Mouse (Mus musculus): ENCODE data around the gene Phf20. TPM values are rescaled to one million over a fixed set of nuclear protein-coding genes. Genes with fewer than 3 reads are reported as not detected.
A peak's percentile ranks its signal among the peaks of the same experiment; 100 is the strongest.
"Not testable (repeated sequence)": the region's sequence is repeated elsewhere in the genome, so short reads cannot be mapped to it uniquely, and the experiment has no call there.

The Phf20 gene
- polyA plus RNA-seq (2012; rRNA removed), result 13.2 and 15.4 TPM in 2 replicates

DNA sequence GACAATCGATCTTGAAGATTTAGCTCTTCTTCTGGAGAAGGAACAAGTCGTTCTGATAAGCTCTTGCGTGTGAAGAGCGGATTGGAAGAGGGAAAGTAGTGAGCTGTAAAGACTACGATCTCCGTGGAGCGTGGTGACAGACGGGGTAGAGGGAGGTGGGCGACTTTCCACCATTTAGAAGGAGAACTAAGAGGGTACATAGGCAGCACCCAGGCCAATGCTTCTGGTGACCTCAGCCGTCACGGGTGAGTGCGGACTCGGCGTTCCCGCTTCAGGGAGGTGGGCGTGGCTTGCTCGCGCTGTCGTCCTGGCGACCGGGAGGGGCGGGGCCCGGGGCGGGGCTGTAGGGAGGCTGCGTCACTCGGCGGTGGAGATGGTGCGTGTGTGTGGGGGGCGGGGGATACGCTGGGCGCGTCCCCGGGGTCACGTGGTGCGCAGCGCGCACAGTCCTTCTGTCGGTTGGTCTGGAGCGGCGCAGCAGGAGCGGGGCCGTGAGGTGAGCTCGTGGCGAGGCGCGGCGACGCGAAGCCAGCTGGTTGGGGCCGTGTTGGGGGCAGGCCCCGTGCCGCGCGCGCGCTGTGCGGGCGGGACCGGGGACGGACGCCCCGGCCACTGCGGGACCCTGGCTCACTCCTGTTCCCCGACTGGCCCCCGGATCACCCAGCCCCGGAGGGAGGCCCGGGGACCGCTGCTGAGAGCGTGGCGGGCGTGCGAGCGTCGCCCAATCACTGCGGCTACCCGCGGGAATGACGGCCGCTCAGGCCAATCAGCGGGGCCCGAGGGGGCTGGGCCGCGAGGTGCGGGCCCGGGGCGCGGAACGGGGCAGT, at the start of gene Phf20:
TSS of gene Phf20 (plus strand) at position 165 of the 827 bp plus-strand sequence.
- DNase-seq (ENCODE audit: low spot score), result peak; percentile 91

DNA sequence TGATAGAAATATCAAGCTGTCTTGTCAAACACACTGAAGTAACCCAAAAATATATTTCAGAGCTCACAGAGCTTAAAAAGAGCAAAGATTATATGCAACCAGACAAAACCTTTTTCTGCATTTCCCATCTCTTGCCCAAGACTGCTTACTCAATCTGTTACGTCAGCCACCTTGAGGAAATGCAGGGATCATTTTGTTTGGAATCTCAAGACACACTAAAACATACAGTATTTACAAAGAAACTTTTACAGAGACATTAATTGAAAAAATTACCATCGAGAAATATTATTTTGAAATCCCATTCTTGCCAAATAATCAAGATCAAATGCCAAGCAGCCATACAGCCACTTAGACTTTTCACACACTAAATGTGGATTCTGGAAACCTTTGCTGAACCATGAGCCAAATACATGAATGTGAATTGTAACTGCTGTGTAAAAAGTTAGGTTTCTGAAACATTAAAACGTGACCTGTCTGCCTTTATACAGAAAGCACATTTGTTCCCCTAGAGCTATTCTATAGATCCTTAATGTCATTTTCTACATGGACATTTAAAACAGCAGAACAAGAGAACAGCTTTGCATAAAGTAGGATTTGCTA, 48.9 kb upstream of the Phf20 start:
- no peak for DNase-seq (ENCODE audit: low spot score)

DNA sequence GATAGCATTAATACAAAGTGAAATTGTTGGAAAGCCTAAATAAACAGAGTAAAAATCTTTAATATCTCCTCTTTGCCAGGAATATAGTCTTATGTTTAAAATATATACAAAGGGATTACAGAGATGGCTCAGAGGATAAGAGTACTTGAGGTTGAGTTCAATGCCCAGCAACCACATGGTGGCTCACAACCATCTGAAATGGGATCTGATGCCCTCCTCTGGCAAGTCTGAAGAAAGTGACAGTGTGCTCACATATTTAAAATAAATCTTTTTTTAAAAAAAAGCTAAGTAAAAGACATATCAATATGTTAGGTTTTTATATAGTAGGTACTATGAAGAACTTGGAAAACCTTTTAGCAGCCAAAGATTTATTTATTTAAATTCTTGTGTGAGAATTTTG, 44.7 kb upstream of the Phf20 start:
- DNase-seq (ENCODE audit: low spot score), result no peak

DNA sequence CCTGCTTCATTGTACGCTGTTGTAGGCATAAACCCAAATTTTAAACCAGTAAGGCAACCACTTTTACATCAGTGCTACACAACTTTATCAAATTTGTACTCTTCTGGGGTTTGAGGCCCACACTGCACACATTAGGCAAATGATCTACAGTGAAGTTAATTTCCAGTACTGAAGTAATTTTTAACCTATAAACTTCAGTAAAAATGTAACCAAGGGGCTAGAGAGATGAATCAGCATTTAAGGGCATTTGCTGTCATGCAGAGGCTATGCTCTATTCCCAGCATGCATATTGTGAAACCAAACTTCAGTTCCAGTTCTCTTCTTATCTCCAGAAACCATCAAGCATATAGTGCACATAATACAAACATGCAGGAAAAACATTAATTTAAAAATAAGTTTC, 30.8 kb upstream of the Phf20 start:
- DNase-seq (ENCODE audit: low spot score), result no peak

DNA sequence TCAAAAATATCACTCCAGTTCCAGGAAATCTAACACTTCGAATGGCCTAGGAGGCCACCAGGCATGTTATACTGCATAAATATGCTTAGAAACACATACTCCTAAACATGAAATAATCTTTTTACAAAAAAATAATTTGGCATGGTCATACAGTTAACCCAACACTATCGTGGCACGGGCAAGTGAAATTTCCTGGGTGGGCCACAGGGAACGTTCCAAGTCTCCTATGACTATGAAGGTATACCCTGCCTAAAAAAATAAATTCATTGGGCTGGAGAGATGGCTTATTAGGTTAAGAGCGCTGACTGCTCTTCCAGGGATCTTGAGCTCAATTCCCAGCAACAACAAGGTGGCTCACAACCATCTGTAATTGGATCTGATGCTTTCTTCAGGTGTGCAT, 29.7 kb upstream of the Phf20 start:
- DNase-seq (ENCODE audit: low spot score), result no peak

DNA sequence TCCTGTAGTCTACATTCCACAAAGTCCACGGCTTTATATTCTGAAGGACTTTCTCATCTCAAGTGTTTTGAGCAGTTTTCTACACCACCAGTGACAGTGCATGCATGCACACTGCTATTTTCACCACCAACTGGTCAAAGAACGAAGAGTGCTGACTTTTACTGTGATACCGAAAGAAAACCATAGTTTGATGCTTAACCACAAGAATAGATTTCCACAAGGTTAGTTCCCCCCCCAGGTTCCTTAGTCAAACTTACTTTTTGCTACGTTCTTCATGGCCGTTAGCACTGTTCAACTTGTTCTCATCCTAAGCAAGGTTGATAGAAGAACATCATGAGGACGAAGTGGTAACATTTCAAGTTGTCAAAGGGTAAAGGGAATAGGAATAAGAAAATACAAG, 19.2 kb upstream of the Phf20 start:
- DNase-seq (ENCODE audit: low spot score), result no peak

DNA sequence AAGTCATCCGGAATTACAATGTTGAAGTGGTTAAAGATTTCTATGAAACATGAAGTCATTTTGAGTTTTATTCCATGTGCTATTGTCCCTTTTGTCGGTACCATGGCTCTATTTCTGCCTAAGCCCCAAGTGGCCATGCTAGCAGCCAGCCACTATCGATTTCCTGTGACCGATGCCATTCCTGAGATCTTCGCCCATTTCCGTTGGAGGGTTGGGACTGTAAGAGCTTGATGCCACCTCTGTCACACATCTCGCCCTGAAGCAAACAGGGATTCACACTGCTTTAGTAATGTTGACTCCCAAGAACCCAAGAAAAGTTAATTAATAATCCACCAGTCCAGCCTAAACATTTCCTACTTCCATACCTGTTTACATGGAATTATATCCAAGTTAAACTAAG, 18.6 kb upstream of the Phf20 start:
- no peak for DNase-seq (ENCODE audit: low spot score)

DNA sequence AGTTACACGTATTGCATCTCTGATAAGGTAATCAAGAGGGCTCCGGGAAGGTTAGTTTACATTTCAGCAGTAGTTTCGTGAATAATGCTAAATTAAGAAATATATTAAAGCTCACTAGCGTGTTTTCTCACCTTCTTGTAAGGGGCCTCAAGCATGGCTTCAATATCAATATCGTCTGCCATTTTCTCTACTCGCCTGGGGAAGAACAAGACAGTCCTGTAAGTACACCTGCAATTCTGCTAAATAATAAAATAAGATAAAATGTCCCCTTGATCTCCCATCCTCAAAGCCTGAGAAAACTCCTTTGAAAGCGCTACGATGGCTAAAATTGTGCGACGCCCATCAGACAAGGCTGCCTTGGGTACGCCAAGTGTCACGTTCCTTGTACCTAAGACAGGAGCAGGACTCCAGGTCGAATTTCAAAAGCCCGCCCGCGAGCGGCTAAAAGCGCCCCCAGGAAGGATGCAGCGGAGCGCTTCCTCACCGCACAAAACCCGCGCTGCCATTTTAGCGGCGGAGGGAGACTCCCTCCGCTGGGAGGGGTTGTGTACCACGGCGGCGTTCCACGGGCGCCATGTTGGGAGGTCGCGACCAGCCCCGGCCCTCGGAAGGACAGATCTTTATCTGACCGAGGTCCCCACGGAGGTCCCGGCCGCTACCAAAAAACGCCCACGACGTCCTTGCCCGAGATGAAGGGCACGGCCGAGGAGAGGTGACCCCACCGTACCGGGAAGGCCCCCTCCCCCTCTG, 17.0 kb upstream of the Phf20 start:
- peak; percentile 74 for DNase-seq (ENCODE audit: low spot score)

DNA sequence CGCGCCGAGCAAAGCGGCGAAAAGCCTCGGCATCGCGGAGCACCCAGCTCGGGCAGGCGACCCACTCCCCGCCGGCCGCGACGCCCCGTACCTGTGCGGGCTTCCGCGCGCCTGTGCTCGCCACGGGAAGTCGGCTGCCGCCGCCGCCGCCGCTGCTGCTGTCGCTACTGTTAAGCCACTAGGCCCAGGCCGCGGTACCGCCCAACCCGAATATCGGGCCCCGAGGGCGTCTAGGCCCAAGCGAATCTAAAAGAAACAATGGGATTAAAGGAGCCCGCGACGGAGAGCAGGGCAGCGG, 16.5 kb upstream of the Phf20 start:
- DNase-seq (ENCODE audit: low spot score), result no peak

DNA sequence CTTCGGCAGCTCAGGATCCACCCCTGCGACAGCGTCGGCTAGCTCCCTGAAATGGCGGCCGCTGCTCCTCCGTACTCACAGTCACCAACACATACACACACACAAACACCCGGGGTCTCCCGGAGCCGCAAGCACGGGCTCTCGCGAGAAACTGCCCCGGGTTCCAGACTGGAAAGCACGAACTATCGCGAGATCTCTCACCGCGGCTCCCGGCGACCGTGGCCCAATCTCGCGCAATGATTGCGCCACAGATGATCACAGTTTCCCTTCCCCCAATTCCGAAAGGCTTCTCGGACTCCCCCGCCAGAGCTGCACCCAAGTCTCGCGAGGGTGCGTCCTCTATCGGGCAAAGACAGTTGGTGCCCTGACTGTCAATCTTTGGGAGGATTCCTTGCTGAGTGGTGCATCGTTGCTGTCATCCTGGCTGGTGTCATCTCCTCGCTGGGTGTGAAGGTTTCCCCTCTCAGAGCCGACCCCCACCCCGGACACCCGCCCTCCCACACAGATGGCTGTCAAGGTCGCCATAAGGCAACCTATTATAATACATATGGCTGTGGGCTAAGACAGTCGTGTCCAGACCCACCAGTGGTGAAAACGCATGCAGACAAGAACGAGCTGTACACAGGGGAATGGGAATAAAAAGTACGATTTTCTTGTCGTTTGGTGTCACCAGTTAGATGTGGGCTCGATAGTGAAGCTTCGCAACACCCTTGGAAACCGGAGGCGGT, 16.0 kb upstream of the Phf20 start, which contains the start of gene Rbm39:
TSS of gene Rbm39 (minus strand) at position 145 of the 728 bp plus-strand sequence.
- DNase-seq (ENCODE audit: low spot score), result peak; percentile 100

DNA sequence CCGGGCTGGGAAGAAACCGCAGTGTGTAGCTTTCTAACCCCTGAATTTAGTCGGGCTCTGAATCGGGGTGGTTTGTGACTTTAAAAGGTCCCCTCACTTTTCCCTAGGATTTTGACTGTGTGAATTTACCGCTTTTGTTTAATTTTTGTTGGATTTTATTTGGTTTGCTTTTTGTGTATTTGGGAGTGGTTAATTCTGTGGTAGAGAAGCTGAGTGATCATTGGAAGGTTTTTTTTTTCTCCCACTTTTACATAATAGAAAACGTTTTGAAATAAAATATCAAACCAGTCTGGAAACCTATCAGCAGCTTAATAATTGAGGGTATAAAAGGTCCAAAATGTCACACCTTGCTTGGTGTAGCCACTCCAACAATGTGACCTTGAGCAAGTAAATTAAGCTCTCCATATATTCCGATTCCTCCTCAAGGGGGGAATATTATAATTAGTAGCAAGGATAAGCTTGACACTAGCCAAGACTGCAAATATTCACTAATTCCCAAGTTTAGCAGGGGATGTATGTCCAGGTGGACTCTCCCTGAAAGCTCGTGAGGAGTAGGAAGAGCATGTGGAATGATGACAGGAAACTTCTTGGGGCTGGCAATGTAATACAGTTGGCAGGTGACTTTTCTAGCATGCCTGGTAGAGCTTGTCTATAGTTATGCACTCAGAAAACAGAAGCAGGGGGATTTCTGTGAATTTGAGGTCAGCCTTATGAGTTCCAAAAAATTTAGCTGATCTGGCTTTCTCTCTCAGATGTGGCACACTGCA, 15.3 kb upstream of the Phf20 start:
- no peak for DNase-seq (ENCODE audit: low spot score)

DNA sequence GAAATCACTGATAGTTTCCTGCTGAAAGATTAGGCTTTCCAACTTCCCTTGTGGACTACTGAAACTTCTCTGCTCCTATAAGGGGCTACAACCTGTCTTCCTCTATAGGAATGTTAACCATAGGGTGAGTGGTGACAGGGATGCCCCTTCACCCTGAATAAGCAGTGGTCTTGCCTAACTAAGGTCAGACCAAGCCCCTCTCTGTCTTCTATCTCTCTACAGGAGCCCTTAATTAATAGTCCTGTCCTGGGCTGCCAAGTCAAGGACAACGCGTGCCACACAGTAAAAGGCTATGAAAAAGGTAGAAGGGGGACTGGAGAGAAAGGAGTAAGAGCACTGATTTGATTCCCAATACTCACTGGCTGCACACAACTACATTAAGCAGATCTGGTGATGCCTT, 14.7 kb upstream of the Phf20 start:
- DNase-seq (ENCODE audit: low spot score), result no peak

DNA sequence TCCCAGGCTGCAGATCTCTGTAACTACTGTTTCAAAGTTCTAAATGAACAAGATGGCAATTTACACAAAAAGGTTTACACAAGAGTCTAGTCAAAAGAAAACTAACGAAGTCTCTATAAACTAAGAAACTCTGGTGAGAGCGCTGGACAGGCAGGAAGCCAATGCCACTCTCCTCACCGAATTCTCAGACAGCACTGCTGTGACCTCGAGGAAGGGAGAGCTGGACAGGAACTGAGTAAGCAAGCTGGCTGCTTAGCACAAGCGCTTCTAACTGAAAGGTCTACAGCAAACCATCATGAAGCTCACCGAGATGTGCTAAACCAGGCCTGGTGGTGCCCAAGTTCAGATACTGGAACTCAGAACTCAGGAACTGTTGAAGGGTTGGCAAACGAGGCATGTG, 7.0 kb upstream of the Phf20 start:
- not testable (repeated sequence) for DNase-seq (ENCODE audit: low spot score)

DNA sequence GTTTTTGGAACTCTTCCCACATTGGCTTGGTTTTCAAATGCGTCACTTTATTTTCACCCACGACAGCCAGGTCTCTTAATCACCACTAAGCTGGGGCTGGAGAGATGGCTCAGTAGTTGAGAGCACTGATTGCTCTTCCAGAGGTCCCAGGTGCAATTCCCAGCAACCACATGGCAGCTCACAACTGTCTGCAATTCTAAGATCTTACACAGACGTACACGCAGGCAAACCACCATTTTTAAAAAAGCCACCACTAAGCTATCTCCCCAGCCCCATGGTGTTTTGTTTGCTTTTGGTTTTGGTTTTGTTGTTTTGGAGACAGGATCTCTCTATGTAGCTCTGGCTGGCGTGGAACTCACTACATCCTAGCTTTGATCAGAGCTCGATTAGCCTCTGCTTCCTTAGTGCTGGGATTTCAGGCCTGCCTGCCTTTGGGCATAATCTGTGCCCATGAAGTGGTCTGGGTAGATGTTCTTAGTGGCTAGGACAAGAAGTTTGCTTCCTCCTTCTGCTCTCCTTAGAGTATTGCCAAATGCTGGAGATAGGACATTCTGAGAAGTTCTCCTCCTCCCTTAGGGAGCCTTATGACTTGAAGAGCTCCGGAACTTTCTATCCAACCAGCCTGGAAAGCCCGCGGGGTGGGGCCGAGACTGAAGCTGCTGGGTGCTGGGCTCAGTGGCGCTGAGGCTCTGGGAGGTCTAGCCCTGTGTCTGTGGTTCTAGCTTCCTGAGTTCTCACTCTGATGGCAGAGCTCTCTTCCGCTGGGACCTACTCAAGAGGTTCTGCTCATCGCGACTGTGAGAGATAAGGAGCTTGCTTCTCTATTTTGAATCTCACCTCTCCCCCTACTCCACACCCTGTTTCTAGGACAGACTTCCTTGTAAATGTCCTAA, 6.0 kb upstream of the Phf20 start:
- DNase-seq (ENCODE audit: low spot score), result no peak

DNA sequence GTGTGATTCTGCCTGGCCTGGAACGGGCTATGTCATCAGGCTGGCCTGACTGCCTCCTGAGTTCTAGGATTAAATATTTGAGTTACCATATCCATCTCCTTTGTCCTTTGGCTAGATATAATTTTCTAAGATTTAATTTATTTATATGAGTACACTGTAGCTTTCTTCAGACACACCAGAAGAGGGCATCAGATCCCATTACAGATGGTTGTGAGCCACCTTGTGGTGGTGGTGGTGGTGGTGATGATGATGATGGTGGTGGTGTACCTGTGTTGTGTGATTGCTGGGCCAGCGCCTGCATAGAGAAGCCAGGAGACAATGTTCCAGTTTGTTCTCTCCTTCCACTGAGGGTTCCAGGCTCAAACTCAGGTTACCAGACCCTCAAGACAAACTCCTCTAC, 4.7 kb upstream of the Phf20 start:
- no peak for DNase-seq (ENCODE audit: low spot score)

DNA sequence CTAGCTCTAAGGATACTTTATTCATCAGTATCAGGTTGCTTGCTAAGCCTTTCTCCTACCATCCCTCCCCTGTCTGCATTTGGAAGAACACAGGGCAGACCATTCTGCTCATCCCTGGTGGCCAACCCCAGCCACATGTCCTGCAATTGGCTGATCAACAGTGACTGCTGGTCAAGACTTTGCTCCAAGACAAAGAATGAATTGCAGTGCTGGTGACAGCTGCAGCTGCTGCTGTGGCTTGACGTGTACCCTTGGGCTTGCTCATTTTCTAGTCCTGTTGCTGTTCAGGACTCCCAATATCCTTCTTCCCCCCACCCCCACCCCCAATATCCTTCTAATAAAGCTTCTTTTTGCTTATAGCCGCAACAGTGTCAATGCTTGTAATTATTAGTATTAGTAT, 4.2 kb upstream of the Phf20 start:
- no peak for DNase-seq (ENCODE audit: low spot score)

DNA sequence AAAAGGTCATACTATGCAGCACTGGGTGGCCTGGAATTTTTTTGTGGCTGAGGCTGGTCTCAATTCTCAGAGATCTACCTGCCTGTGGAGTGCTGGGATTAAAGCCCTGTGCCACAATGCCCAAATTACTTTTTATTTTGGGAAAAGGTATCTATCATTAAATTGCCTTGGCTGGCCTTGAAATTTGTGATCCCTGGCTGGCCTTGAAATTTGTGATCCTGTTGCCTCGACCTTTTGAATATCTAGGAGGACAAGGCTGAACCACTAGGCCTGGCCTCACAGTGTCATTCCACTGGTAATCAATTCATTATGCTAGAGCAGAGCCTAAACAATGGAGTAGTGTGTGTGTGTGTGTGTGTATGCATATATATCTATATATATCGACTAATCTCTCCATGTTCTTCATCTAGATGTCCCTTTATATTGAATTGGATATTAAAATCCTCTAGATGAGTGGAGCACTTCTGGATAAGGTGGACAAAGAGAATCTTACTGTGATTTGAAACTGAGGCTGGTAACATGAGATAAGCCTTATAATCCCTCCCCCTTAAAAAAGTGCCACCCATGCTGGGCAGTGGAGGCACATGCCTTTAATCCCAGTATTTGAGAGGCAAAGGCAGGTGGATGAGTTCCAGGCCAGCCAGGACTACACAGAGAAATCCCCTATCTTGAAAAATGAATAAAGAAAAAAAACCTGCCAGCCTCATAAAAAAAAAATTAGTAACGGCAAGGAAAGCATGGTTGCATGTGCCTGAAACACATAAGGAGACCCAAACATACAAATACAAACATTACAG, 3.0 kb upstream of the Phf20 start:
- DNase-seq (ENCODE audit: low spot score), result no peak

DNA sequence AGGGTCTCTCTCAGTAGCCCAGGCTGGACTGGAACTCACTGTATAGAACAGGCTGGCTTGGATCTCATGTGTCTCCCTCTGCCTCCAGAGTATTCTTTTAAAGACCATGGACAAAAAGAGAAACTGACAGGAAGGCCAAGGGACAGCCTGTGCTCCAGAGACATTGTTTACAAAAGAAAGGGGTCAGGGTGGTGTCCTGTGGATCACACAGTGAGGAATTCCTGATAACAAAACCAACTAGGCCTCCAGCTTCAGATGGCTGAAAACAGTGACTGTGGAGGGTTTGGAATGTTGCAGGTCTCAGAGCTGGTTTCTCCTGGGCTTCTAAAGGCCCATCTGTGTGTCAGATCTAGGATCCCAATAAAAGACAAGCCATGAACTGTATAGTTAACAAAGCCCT, 1.7 kb upstream of the Phf20 start:
- no peak for DNase-seq (ENCODE audit: low spot score)

DNA sequence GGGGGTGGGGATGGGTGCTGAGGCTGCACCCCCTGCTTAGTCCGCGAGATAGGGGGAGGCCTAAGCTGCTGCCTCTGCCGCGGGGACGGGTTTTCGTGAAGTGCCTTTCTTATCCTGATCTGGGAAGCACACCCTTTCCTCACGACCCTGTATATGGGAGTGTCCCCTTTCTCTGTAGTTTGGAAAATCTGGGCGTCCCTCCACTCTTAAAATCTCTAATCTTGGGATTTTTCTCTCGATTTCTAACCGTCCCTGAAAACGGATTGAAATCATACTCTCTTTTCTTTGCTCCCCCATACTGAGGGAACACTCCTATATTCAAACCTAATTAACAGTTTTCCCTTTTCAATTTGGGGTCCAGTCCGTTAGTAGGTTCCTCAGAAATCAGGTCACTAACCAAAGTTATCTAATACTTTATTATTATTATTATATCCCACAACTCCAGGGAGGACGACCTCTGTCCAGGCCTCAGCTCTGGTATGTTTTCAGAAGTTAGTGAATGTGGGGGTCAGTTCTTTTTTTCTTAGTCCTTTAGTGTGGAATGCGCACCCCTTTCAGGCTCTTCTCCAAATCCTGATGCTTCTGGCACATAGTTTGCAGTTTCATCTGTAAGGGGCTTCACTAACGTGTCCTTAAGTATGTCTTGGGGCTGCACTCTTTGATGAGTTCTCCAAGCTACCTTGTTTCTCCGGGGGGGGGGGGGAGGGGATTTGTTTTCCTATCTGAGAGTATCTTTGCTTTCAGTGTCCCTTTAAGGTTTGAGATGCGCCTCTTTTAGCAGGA, 1.1 kb downstream of the Phf20 start:
- no peak for DNase-seq (ENCODE audit: low spot score)

Measured in urinary bladder, adult 2 months (tissue).